Mouse (Mus musculus) lung, adult 2 months (tissue): Measurements from ENCODE around the gene Tead1.

Source experiments
- CTCF ChIP-seq: fragments of 200-500 bp; IDR thresholded peaks from 2 replicates; pipeline ENCODE4 v1.5.1; 2011; ENCODE audit warnings: mild to moderate bottlenecking, low read length, control low read depth; ENCODE audit not compliant: insufficient read depth
- POLR2A ChIP-seq: fragments of 200-500 bp; IDR thresholded peaks from 2 replicates; pipeline ENCODE4 v1.6.1; 2011; ENCODE audit warnings: low read depth, mild to moderate bottlenecking, control low read depth, low read length, borderline replicate concordance; ENCODE audit errors: extremely low read depth

DNA sequence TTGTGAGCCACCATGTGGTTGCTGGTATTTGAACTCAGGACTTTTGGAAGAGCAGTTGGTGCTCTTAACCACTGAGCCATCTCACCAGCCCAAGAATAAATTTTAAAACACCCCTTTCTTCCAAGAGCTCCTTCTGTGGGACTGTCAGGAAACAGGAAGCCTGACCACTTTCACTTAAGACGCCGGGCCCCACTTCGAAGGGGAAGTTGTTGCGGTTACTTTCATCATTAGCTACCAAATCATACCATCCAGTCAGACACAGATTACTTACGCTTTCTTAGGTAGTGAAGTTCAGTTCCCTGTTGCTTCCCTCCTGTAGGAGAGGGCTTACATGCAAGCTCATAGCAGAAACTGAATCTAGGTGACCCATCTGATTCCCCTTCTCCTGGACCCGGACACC, 180.8 kb downstream of the Tead1 start:
- no peak for TF ChIP-seq POLR2A
- TF ChIP-seq CTCF: no peak
